Mouse (Mus musculus): ENCODE data around the gene Aoah. TPM values are rescaled to one million over a fixed set of nuclear protein-coding genes. Genes with fewer than 3 reads are reported as not detected.
A peak's percentile ranks its signal among the peaks of the same experiment; 100 is the strongest.

Gene Aoah
- polyA plus RNA-seq, 1 experiment from 2014 or later = 0.49 TPM

DNA sequence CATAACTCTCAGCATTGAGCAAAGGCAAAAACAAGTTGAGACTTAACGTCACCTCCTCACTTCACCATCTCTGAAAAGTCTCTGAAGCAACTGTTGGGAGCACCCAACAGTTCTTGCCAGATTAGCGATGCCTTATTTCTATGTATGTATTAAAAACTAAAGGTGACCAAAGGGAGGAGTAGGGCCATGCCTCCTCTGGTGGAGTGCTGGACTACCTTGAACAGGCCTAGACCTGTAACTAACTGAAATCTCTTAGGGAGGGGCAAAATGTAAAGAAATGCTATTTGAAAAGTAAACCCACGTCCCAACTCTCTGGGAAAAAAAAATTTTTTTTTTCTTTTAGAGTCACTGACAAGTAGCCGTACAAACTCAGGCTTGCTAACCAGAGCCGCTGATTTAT lies 211.3 kb downstream of the Aoah start:
- Histone ChIP-seq H3K36me3 (no peaks in the 10 kb centered on the region), H3K9me3 (replicated peaks) (no peaks in the 10 kb centered on the region), H3K9ac (no peak overlapping the region), H3K4me3 (no peak overlapping the region), H3K27ac (ENCODE audit: poor library complexity, severe bottlenecking) (no peak overlapping the region), H3K4me1 (replicated peaks) (no peaks in the 10 kb centered on the region), H3K4me2 (no peak overlapping the region), H3K27me3 (replicated peaks) (no peaks in the 10 kb centered on the region)
- WGBS = 87% methylated on average over 5 of the region's 5 CpGs
- no peak for ATAC-seq (ENCODE audit: insufficient number of reproducible peaks, low FRiP score)

DNA sequence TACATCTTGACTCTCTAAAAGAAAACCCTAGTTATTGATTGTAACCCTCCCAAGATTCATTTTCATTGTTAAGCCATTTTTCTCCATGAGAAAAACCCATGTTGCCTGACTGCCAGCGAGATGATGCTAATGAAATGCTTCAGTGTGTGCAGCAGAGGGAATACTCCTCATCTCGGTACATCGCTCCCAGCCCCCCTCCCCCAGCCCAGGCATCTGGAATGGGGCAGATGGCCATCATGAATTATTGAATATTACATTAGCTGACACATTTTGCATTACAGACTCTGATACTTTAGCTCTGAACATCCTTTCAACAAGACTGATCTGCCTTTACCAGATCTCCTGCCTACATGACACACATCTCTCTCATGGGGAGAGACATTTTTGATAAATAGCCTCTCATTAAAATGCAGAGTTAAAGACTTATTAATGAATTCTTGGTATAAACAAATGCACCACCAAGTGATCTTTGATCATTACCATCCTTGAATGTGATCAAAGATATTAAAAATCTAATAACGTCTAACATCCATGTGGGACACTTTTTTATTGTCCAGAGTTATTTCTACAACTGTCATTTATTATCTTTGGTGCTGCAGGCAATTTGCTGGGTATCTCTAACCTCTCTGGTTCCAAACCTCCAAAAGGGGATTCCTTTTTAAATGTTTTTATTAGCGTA lies 211.9 kb downstream of the Aoah start:
- H3K27me3 ChIP-seq (replicated peaks) = no peaks in the 10 kb centered on the region
- no peaks in the 10 kb centered on the region for H3K9me3 ChIP-seq (replicated peaks)
- H3K4me1 ChIP-seq (replicated peaks) = no peaks in the 10 kb centered on the region
- no peak for ATAC-seq (ENCODE audit: insufficient number of reproducible peaks, low FRiP score)
- 81% methylated on average over 5 of the region's 5 CpGs for WGBS
- no peaks in the 10 kb centered on the region for H3K36me3 ChIP-seq
- no peak overlapping the region for H3K9ac ChIP-seq
- H3K4me3 ChIP-seq = no peak overlapping the region
- no peak overlapping the region for H3K4me2 ChIP-seq
- no peak overlapping the region for H3K27ac ChIP-seq (ENCODE audit: poor library complexity, severe bottlenecking)

GRCm38 (mm10) chr13:21006321-21006653 lies 212.4 kb downstream of the Aoah start:
- no peak overlapping the region for H3K9ac ChIP-seq
- no peak overlapping the region for H3K4me3 ChIP-seq
- WGBS = 85% methylated on average over 4 of the region's 4 CpGs
- no peak overlapping the region for H3K27ac ChIP-seq (ENCODE audit: poor library complexity, severe bottlenecking)
- H3K36me3 ChIP-seq = no peaks in the 10 kb centered on the region
- ATAC-seq (ENCODE audit: insufficient number of reproducible peaks, low FRiP score) = no peak
- H3K4me2 ChIP-seq = no peak overlapping the region
- H3K27me3 ChIP-seq (replicated peaks) = no peaks in the 10 kb centered on the region
- H3K4me1 ChIP-seq (replicated peaks) = no peaks in the 10 kb centered on the region
- H3K9me3 ChIP-seq (replicated peaks) = no peaks in the 10 kb centered on the region

- H3K4me3 ChIP-seq = no peak overlapping the region
- no peaks in the 10 kb centered on the region for H3K9me3 ChIP-seq (replicated peaks)
- peak overlapping the region; percentile 56; the same call in 1 of the 2 replicates for H3K27ac ChIP-seq (ENCODE audit: poor library complexity, severe bottlenecking)
- H3K27me3 ChIP-seq (replicated peaks) = no peaks in the 10 kb centered on the region
- H3K4me2 ChIP-seq = no peak overlapping the region
- no peaks in the 10 kb centered on the region for H3K36me3 ChIP-seq
- no peaks in the 10 kb centered on the region for H3K4me1 ChIP-seq (replicated peaks)
- 48% methylated on average over 3 of the region's 3 CpGs for WGBS
- no peak overlapping the region for H3K9ac ChIP-seq
- no peak for ATAC-seq (ENCODE audit: insufficient number of reproducible peaks, low FRiP score)
Measured at GRCm38 (mm10) chr13:21013659-21014058, 219.7 kb downstream of the Aoah start.

DNA sequence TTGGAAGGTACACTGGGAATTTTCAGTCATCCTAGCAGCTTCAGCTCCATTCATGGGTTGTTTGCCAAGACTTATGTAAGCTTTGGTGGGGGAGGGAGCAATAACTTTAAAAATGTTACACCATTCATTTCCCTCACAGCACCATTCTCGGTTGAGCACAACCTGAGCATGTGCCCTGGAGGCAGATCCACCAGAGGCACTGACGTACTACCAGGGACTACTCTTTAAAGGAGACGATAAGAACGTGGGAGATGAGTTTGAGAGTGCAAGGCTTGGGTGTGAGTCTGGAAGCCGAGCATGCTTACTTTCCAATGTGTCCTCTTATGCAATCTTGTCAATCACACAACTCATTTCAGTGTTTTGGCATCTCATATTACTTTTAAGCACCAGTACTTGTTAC lies 230.9 kb downstream of the Aoah start:
- H3K9me3 ChIP-seq (replicated peaks) = no peaks in the 10 kb centered on the region
- H3K4me3 ChIP-seq = no peak overlapping the region
- ATAC-seq (ENCODE audit: insufficient number of reproducible peaks, low FRiP score) = no peak
- no peak overlapping the region for H3K4me2 ChIP-seq
- H3K27ac ChIP-seq (ENCODE audit: poor library complexity, severe bottlenecking) = no peak overlapping the region
- 81% methylated on average over 5 of the region's 5 CpGs for WGBS
- no peaks in the 10 kb centered on the region for H3K36me3 ChIP-seq
- H3K9ac ChIP-seq = no peak overlapping the region
- no peaks in the 10 kb centered on the region for H3K27me3 ChIP-seq (replicated peaks)
- H3K4me1 ChIP-seq (replicated peaks) = no peaks in the 10 kb centered on the region

- Histone ChIP-seq H3K9me3 (replicated peaks) (no peaks in the 10 kb centered on the region), H3K27ac (ENCODE audit: poor library complexity, severe bottlenecking) (no peak overlapping the region), H3K36me3 (no peaks in the 10 kb centered on the region), H3K9ac (no peak overlapping the region), H3K4me2 (no peak overlapping the region), H3K27me3 (replicated peaks) (no peaks in the 10 kb centered on the region), H3K4me3 (no peak overlapping the region), H3K4me1 (replicated peaks) (no peaks in the 10 kb centered on the region)
- WGBS = 56% methylated on average over 3 of the region's 3 CpGs
- no peak for ATAC-seq (ENCODE audit: insufficient number of reproducible peaks, low FRiP score)
Measured at GRCm38 (mm10) chr13:21033176-21033575, 239.3 kb downstream of the Aoah start.

GRCm38 (mm10) chr13:21035011-21035410 lies 241.1 kb downstream of the Aoah start:
- H3K9ac ChIP-seq = no peak overlapping the region
- no peaks in the 10 kb centered on the region for H3K27me3 ChIP-seq (replicated peaks)
- H3K36me3 ChIP-seq = no peaks in the 10 kb centered on the region
- H3K4me3 ChIP-seq = no peak overlapping the region
- H3K4me1 ChIP-seq (replicated peaks) = no peaks in the 10 kb centered on the region
- H3K4me2 ChIP-seq = no peak overlapping the region
- no peak for ATAC-seq (ENCODE audit: insufficient number of reproducible peaks, low FRiP score)
- WGBS = 69% methylated on average over 3 of the region's 3 CpGs
- no peaks in the 10 kb centered on the region for H3K9me3 ChIP-seq (replicated peaks)
- no peak overlapping the region for H3K27ac ChIP-seq (ENCODE audit: poor library complexity, severe bottlenecking)

GRCm38 (mm10) chr13:21035981-21036380 lies 242.1 kb downstream of the Aoah start:
- H3K4me3 ChIP-seq = no peak overlapping the region
- no peaks in the 10 kb centered on the region for H3K4me1 ChIP-seq (replicated peaks)
- H3K9me3 ChIP-seq (replicated peaks) = no peaks in the 10 kb centered on the region
- H3K36me3 ChIP-seq = no peaks in the 10 kb centered on the region
- H3K9ac ChIP-seq = no peak overlapping the region
- no peak for ATAC-seq (ENCODE audit: insufficient number of reproducible peaks, low FRiP score)
- H3K4me2 ChIP-seq = no peak overlapping the region
- H3K27ac ChIP-seq (ENCODE audit: poor library complexity, severe bottlenecking) = no peak overlapping the region
- no peaks in the 10 kb centered on the region for H3K27me3 ChIP-seq (replicated peaks)

GRCm38 (mm10) chr13:21040589-21041199 lies 246.8 kb downstream of the Aoah start:
- Histone ChIP-seq H3K4me3 (no peak overlapping the region), H3K4me2 (no peak overlapping the region), H3K27me3 (replicated peaks) (no peaks in the 10 kb centered on the region), H3K9ac (no peak overlapping the region), H3K4me1 (replicated peaks) (no peaks in the 10 kb centered on the region), H3K27ac (ENCODE audit: poor library complexity, severe bottlenecking) (no peak overlapping the region), H3K36me3 (no peaks in the 10 kb centered on the region), H3K9me3 (replicated peaks) (no peaks in the 10 kb centered on the region)
- no peak for ATAC-seq (ENCODE audit: insufficient number of reproducible peaks, low FRiP score)
- WGBS = 75% methylated on average over 2 of the region's 2 CpGs

DNA sequence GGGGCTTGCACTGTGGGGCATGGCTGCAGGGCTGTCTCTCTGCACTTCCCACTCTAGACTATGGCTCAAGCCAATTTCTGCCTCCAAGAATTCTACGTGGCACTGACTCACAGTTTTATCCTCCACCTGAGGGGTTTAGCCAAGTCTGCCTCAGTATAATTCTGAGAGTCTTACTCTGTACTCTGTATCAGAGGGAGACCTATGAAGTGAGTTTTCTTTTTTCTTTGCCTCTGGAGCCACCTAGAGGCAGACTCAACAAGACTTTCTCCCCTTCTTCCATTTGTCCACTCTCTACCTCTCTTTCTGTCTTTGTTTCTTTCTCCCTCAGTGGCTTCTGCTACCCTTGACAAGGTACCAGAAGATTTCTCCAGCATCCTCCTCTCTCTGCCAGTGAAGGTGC lies 256.2 kb downstream of the Aoah start:
- Histone ChIP-seq H3K36me3 (no peaks in the 10 kb centered on the region), H3K9me3 (replicated peaks) (peaks cover 5% of the 10 kb centered on the region; the same call in 1 of the 2 replicates), H3K4me3 (no peak overlapping the region), H3K4me2 (no peak overlapping the region), H3K27me3 (replicated peaks) (no peaks in the 10 kb centered on the region), H3K27ac (ENCODE audit: poor library complexity, severe bottlenecking) (no peak overlapping the region), H3K4me1 (replicated peaks) (no peaks in the 10 kb centered on the region), H3K9ac (no peak overlapping the region)
- ATAC-seq (ENCODE audit: insufficient number of reproducible peaks, low FRiP score) = no peak
- WGBS = 33% methylated on average over 1 of the region's 1 CpGs

DNA sequence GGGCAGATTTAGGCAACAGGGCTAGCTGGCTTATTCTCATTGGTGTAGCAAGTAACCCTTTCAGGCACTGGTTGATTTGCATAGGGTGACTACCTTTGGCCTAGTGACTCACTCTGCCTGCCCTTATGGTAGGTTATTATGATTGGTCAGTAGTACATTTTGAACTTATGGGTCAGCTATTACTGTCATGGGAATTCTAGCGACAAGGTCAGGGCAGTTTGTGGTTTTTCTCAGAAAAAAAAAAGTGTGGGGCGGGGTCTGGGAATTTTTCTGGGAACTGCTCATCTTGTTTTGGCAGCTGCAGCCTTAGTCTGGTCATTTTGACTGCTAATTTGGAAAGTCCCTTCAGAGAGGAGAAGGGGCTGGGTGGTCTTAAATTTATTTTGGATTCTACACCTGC lies 272.1 kb downstream of the Aoah start:
- no peaks in the 10 kb centered on the region for H3K4me1 ChIP-seq (replicated peaks)
- H3K4me3 ChIP-seq = no peak overlapping the region
- H3K9ac ChIP-seq = no peak overlapping the region
- H3K9me3 ChIP-seq (replicated peaks) = no peaks in the 10 kb centered on the region
- no peak for ATAC-seq (ENCODE audit: insufficient number of reproducible peaks, low FRiP score)
- 75% methylated on average over 2 of the region's 2 CpGs for WGBS
- no peak overlapping the region for H3K27ac ChIP-seq (ENCODE audit: poor library complexity, severe bottlenecking)
- no peaks in the 10 kb centered on the region for H3K27me3 ChIP-seq (replicated peaks)
- H3K36me3 ChIP-seq = no peaks in the 10 kb centered on the region
- no peak overlapping the region for H3K4me2 ChIP-seq

- Histone ChIP-seq H3K36me3 (no peaks in the 10 kb centered on the region), H3K4me2 (no peak within 1 kb of the TSS), H3K4me3 (no peak within 1 kb of the TSS), H3K27me3 (replicated peaks) (no peaks in the 10 kb centered on the region), H3K9ac (no peak within 1 kb of the TSS), H3K9me3 (replicated peaks) (no peaks in the 10 kb centered on the region), H3K4me1 (replicated peaks) (no peaks in the 10 kb centered on the region), H3K27ac (ENCODE audit: poor library complexity, severe bottlenecking) (no peak within 1 kb of the TSS)
- ATAC-seq (ENCODE audit: insufficient number of reproducible peaks, low FRiP score) = no peak
- WGBS = 65% methylated on average over 3 of the region's 3 CpGs
Measured at GRCm38 (mm10) chr13:21074847-21075246, 280.9 kb downstream of the Aoah start, which contains the start of gene Olfr1370. Olfr1370 (minus strand) TSS chr13:21074947.

Measured in heart, embryonic 12.5 days (tissue).